Mouse (Mus musculus) cerebellum, adult 2 months (tissue): ENCODE measurements at regions not wholly inside any gene's neighbourhood (a gene's known extent, or its start where the extent isn't known, plus 50 kb on each side); places are given as distances from the start of the nearest gene placed in this dataset.

Experiments
- CTCF ChIP-seq: fragments of 200-500 bp; IDR thresholded peaks from 2 replicates; pipeline ENCODE4 v1.5.1; 2011; ENCODE audit warnings: low read depth, mild to moderate bottlenecking, control low read depth, low read length, moderate library complexity, borderline replicate concordance; ENCODE audit not compliant: insufficient read depth
- POLR2A ChIP-seq: fragments of 200-500 bp; IDR thresholded peaks from 2 replicates; pipeline ENCODE4 v1.6.1; 2011; ENCODE audit warnings: low read length, control low read depth, borderline replicate concordance; ENCODE audit not compliant: insufficient read depth

- TF ChIP-seq CTCF (no peak), POLR2A (no peak)
Measured at GRCm38 (mm10) chr7:116700409-116700808, 196.2 kb downstream of the Nucb2 start.
